Mouse (Mus musculus) heart, embryonic 13.5 days (tissue): ENCODE measurements at regions not wholly inside any gene's neighbourhood (a gene's known extent, or its start where the extent isn't known, plus 50 kb on each side); places are given as distances from the start of the nearest gene placed in this dataset.

ENCODE experiments used
- ATAC-seq: fragments of 200-750 bp; cut with Nextera tagmentation; 2 replicates; pipeline ENCODE4 v1.8.0; 2017; ENCODE audit warnings: moderate TSS enrichment; ENCODE audit not compliant: insufficient number of reproducible peaks, low FRiP score, low TSS enrichment; ENCODE audit errors: extremely low read depth
- H3K27ac ChIP-seq: fragments of 300-500 bp; sonication (generic); replicated peaks from 2 replicates; pipeline ENCODE4 v1.5.1; 2015; ENCODE audit warnings: moderate library complexity, mild to moderate bottlenecking, inconsistent platforms
- H3K27me3 ChIP-seq: fragments of 300-500 bp; sonication (generic); replicated peaks from 2 replicates; pipeline ENCODE4 v1.6.1; 2015; ENCODE audit warnings: mild to moderate bottlenecking, inconsistent platforms
- H3K36me3 ChIP-seq: fragments of 300-500 bp; sonication (generic); 2 replicates; pipeline ENCODE4 v1.6.1; 2015; ENCODE audit warnings: mild to moderate bottlenecking, inconsistent platforms
- H3K4me1 ChIP-seq: fragments of 300-500 bp; sonication (generic); 2 replicates; pipeline ENCODE4 v1.6.1; 2015; ENCODE audit warnings: inconsistent platforms
- H3K4me2 ChIP-seq: fragments of 300-500 bp; sonication (generic); 2 replicates; pipeline ENCODE4 v1.6.1; 2015; ENCODE audit warnings: inconsistent platforms, mild to moderate bottlenecking, moderate library complexity
- H3K4me3 ChIP-seq: fragments of 300-500 bp; sonication (generic); 2 replicates; pipeline ENCODE4 v1.5.1; 2015; ENCODE audit warnings: moderate library complexity, mild to moderate bottlenecking, inconsistent platforms
- H3K9ac ChIP-seq: fragments of 300-500 bp; sonication (generic); 2 replicates; pipeline ENCODE4 v1.6.1; 2015; ENCODE audit warnings: inconsistent platforms, mild to moderate bottlenecking, moderate library complexity
- H3K9me3 ChIP-seq: fragments of 300-500 bp; sonication (generic); 2 replicates; pipeline ENCODE4 v1.6.1; 2016; ENCODE audit warnings: inconsistent platforms
- WGBS: fragments of 180-500 bp; shearing (Covaris S2); methylation state at CpG from one replicate; pipeline ENCODE4 v1.1.7; 2015; ENCODE audit warnings: mixed read lengths; 5-methylcytosine and 5-hydroxymethylcytosine counted together

DNA sequence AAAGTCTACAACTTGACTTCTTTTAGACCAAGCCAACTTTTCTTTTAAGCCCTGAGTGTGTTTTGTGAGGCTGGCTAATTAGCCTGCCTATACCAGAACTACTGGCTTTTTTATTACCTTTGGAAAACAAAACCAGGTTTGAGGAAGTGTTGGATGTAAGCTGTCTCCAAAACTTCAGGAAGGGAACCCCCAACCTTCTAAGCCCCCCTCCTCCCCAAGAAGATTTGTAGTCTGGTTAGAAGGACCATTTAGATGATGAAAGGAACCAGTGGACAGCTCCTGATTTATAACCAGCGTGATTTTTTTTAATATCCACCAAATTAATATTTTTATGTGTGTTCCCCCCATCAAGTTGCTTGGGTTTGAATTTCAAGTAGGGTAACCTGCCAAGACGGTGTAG is 236.1 kb upstream of the Nfe2l3 start:
- no peaks in the 10 kb centered on the region for H3K36me3 ChIP-seq
- no peaks in the 10 kb centered on the region for H3K9me3 ChIP-seq
- ATAC-seq = no peak
- H3K4me3 ChIP-seq = no peak overlapping the region
- peaks cover 8% of the 10 kb centered on the region; the same call in 1 of the 2 replicates for H3K4me1 ChIP-seq
- no peak overlapping the region for H3K27ac ChIP-seq
- WGBS = 86% methylated on average over 2 of the region's 2 CpGs
- H3K4me2 ChIP-seq = no peak overlapping the region
- no peak overlapping the region for H3K9ac ChIP-seq
- H3K27me3 ChIP-seq = peaks cover 79% of the 10 kb centered on the region

DNA sequence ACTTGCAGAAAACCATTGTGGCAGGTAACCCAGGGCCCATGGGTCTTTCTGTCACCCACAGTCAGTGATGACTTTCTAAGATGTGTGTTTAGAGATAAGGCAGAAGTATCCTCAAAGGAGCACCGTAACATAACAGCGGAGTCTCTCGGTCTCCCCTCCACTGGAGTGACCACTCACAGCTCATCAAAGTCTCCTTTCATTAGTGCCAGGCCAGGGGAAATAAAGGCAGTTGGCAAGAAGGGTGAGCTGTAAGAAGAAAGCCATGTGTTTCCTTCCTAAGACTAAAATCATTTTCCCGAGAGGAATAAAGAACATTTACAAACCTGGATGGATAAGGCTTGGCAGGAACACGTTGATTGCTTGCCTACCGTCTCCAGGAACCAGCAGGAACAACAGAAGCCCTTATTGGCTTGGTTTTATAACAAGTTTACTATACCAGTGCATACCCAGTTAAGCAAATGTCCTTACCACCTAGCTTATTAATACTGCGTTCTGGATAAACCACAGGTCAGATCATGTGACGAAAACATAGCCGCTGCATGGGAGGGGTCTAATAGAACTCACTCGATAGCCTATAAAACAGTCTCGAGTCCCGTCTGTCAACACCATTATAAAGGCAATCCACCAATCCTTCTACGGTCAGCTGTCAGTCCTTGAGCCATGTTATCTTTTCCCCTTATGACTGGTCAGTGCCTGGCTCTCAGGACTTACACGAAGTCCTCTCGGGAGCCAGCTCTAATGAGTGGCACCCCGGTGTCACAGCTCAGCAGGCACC is 235.3 kb upstream of the Nfe2l3 start:
- Histone ChIP-seq H3K27ac (no peak overlapping the region), H3K9me3 (no peaks in the 10 kb centered on the region), H3K4me2 (peak overlapping the region; percentile 5; the same call in 1 of the 2 replicates), H3K27me3 (peaks cover 72% of the 10 kb centered on the region), H3K4me3 (no peak overlapping the region), H3K36me3 (no peaks in the 10 kb centered on the region), H3K9ac (no peak overlapping the region), H3K4me1 (peaks cover 8% of the 10 kb centered on the region; the same call in 1 of the 2 replicates)
- 56% methylated on average over 16 of the region's 16 CpGs for WGBS
- no peak for ATAC-seq

DNA sequence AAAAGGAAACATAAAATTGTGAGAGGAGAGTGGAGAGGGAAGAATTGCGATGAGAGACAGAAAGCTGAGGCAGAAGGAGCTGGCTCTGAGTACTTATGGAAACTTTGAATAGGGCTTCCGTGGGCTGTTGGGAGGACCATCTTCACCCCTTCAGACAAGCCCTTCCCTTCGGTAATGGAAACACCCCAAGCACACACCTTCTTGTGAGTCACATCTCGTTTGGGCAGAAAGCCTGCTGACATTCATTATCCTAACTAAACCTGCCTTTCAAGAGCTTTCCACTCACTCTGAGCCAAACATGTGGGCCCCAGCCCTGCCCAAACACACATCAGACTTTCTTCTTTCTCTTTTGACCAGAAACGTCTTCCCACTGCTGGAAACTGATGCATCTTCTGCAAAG is 232.3 kb upstream of the Nfe2l3 start:
- WGBS = 50% methylated on average over 5 of the region's 5 CpGs
- H3K9me3 ChIP-seq = no peaks in the 10 kb centered on the region

DNA sequence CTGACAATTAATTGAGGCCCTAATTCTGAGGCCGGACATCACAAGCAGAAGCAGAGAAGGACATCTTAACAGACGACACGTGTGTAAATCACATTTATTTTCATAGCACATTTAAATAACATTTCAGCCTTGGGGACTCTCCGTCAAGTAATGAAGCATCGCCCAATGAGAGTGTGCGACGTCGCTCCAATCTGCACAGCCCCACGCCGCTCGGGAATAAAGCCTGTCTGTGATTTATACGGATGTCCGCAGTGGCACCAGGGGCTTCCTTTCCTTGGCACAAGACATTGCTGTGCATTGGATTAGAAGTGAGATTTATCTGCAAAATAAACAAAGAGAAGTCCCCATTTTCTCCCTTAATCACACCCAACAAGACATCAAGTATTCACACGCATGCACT is 231.6 kb upstream of the Nfe2l3 start:
- no peaks in the 10 kb centered on the region for H3K36me3 ChIP-seq
- peaks cover 51% of the 10 kb centered on the region for H3K27me3 ChIP-seq
- WGBS = 82% methylated on average over 14 of the region's 14 CpGs
- H3K27ac ChIP-seq = no peak overlapping the region
- H3K4me2 ChIP-seq = no peak overlapping the region
- no peaks in the 10 kb centered on the region for H3K4me1 ChIP-seq
- no peak overlapping the region for H3K9ac ChIP-seq
- no peak for ATAC-seq
- no peak overlapping the region for H3K4me3 ChIP-seq
- H3K9me3 ChIP-seq = no peaks in the 10 kb centered on the region

More for the DNA sequence above, 232.3 kb upstream of the Nfe2l3 start:
- Histone ChIP-seq H3K4me3 (no peak overlapping the region), H3K27ac (no peak overlapping the region), H3K4me1 (no peaks in the 10 kb centered on the region), H3K36me3 (no peaks in the 10 kb centered on the region), H3K9ac (no peak overlapping the region), H3K4me2 (no peak overlapping the region), H3K27me3 (peaks cover 51% of the 10 kb centered on the region)
- ATAC-seq = no peak

DNA sequence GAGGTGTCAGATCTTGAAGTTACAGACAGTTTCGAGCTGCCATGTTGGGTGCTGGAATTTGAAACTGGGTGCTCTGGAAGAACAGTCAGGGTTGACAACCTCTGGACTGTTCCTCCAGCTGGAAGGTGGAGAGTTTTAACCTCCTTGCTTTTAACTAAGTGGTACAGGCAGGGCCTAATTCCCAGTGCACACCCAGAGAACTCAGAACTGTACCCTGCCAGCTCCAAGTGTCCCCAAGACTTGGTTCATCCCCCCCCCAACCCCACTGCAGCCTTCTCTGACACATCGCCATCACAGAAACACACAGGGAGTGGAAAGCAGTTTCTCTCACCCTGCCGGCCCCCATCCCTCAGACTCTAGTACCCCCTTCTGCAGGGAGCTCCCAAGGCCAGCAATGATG is 228.2 kb upstream of the Nfe2l3 start:
- Histone ChIP-seq H3K4me1 (peaks cover 13% of the 10 kb centered on the region), H3K9me3 (no peaks in the 10 kb centered on the region), H3K4me2 (no peak overlapping the region), H3K36me3 (no peaks in the 10 kb centered on the region), H3K9ac (no peak overlapping the region), H3K27me3 (peaks cover 51% of the 10 kb centered on the region), H3K27ac (no peak overlapping the region), H3K4me3 (no peak overlapping the region)
- WGBS = 65% methylated on average over 3 of the region's 3 CpGs
- ATAC-seq = no peak

DNA sequence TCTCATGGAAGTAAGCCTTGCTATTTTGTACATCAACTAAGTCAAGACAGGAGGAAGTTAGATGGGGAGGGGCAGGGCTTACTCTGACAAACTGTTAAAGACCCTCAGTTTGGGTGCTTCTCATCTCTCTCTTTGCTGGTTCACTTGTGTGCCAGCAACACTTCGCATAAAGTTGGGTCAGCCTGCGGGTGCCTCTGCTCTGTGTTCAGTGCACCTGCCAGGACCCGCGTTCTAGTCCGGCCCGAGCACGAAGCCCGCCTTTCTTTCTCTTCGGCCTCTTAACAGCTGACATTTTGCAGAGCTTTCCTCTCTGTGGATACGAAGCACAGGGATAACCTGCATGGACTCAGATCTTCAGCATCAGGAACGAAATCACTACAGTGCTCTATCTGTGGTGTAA is 227.1 kb upstream of the Nfe2l3 start:
- peaks cover 42% of the 10 kb centered on the region for H3K27me3 ChIP-seq
- H3K9ac ChIP-seq = no peak overlapping the region
- H3K4me1 ChIP-seq = peaks cover 13% of the 10 kb centered on the region
- H3K27ac ChIP-seq = no peak overlapping the region
- H3K9me3 ChIP-seq = no peaks in the 10 kb centered on the region
- H3K4me2 ChIP-seq = no peak overlapping the region
- 71% methylated on average over 11 of the region's 11 CpGs for WGBS
- no peak for ATAC-seq
- no peak overlapping the region for H3K4me3 ChIP-seq
- no peaks in the 10 kb centered on the region for H3K36me3 ChIP-seq

DNA sequence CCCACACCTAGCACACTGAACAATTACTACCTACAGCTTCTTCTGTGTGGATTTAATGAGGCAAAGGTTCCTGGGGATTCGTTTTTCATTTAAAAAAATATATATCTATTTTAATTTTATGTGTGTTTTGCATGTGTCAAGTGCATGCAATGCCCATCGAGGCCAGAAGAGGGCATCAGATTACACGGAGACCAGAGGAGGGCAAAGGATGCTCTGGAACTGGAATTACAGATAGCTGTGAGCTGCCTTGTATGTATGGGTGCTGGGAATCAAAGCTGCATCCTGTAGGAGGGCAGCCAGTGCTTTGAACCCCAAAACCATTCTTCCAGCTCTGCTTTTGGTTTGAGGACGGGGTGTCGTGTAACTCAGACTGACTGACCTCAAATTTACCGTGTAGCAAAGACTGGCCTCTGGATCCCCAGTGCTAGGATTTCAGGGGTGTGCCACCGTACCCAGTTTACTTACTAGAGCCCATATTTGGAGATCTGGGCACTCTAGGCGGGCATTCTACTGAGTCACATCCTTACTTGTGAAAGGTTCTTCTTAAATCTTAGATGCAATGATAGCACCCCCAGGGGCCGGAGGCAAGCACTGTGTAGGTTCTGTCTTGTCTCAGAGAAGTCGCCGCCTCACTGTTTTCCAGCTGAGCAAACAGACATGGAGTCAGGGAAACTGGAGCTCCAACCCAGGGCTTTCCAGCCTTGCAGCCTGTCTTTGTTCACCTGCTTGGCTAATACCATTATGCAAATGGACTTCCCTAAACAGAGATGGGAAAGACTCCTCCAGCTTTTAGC is 225.6 kb upstream of the Nfe2l3 start:
- Histone ChIP-seq H3K9ac (no peak overlapping the region; the same call in 1 of the 2 replicates), H3K4me3 (no peak overlapping the region), H3K4me2 (peak overlapping the region; percentile 68), H3K9me3 (no peaks in the 10 kb centered on the region), H3K27ac (no peak overlapping the region), H3K36me3 (no peaks in the 10 kb centered on the region), H3K27me3 (peaks cover 35% of the 10 kb centered on the region), H3K4me1 (peaks cover 23% of the 10 kb centered on the region)
- 8% methylated on average over 11 of the region's 11 CpGs for WGBS
- ATAC-seq = no peak

DNA sequence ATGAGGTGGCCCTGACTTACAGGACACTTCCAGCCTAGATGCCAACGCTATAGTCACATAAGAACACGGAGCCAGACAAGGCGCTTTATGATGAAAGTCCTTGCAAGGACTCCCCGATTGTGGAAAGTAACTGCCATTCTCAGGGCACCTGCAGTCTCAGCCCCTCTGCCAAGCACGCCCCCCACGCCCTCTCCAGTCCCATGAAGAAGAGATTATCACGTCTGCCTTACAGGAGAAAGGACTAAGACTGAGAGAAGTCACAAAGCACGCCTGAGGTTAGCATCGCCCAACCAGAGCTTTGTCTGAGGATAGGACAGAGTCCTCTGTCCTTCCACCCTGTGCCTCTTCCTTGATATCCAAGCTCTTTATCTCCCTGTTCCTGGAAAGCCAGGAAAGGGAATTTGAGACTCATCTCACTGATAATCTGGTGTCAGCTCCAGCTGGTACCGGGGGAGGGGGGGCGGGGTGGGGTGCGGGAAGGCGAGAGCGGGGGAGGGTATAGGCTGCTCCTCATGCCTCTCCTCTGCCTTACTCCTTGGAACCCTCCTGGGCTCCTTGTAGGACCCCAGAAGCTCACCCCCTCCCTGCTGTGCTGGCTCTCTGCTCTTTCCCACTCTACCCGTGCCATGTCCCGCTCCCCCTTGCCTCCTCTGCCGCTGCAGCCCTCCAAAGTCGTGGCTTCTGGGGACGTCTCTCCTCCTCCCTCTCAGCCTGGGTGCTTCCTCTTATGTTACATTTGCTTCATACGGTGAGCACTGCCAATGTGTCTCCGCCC is 224.7 kb upstream of the Nfe2l3 start:
- no peak for ATAC-seq
- peak overlapping the region; percentile 42 for H3K4me3 ChIP-seq
- 1% methylated on average over 21 of the region's 21 CpGs for WGBS
- H3K9me3 ChIP-seq = no peaks in the 10 kb centered on the region
- H3K27ac ChIP-seq = no peak overlapping the region
- peaks cover 27% of the 10 kb centered on the region for H3K4me1 ChIP-seq
- H3K36me3 ChIP-seq = no peaks in the 10 kb centered on the region
- H3K9ac ChIP-seq = peak overlapping the region; percentile 72
- peak overlapping the region; percentile 68 for H3K4me2 ChIP-seq
- peaks cover 32% of the 10 kb centered on the region for H3K27me3 ChIP-seq

DNA sequence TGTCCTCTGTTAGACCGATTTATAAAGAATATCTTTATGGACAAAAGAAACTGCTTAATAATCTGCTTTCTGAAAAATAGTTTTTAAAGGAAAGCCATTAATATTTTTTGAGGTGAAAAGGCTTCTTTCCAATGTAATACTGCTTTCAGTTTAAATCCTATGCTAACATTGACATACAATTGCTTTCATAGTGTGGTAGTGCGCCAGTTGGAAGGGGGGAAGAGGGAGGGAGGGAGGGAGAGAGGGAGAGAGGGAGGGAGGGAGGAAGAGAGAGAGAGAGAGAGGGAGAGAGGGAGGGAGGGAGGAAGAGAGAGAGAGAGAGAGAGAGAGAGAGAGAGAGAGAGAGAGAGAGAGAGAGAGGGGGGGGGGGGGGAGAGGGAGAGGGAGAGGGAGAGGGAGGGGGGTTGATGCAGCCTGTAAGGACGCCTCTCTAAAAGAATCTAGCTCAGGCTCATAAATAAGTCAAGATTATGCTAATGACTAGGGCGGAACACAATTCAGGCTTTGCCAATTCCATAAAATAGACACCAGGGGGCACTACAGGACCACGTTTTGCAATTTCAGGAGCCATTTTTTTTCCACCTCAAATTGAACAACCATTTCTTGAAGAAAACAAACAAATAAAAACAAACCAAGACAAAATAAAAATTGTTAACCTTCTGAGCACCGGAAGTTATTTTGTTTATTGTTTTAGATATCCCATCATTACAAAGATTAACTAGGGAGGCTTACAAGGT is 223.6 kb upstream of the Nfe2l3 start:
- no peak for ATAC-seq
- no peaks in the 10 kb centered on the region for H3K9me3 ChIP-seq
- H3K4me3 ChIP-seq = no peak overlapping the region
- WGBS = 3% methylated on average over 6 of the region's 6 CpGs
- peaks cover 28% of the 10 kb centered on the region for H3K27me3 ChIP-seq
- no peaks in the 10 kb centered on the region for H3K36me3 ChIP-seq
- H3K4me1 ChIP-seq = peaks cover 31% of the 10 kb centered on the region
- no peak overlapping the region for H3K4me2 ChIP-seq
- H3K27ac ChIP-seq = no peak overlapping the region
- no peak overlapping the region for H3K9ac ChIP-seq

DNA sequence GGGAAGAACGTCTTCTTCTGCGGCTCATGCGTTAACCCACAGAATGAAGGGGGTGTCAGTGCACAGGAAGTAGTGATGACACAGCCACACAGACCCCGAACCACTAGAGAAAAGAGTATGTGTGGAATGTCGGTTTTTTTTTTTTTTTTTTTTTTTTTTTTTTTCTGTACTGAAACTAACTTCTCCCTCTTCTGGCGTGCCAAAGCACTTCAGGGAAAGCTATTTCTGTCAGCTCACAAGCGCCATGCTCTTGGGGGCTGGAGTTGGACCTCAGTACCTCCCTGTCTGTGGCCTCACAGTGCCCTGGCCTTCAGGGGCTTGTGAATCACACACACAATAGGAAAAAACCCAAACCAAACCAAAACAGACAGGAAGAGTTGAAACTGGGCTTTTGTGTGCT is 221.1 kb upstream of the Nfe2l3 start:
- Histone ChIP-seq H3K27me3 (peaks cover 15% of the 10 kb centered on the region), H3K36me3 (no peaks in the 10 kb centered on the region), H3K4me1 (peaks cover 44% of the 10 kb centered on the region), H3K4me2 (peak overlapping the region; percentile 48), H3K9ac (0 out of 2 replicates have a peak overlapping the region, but pooled peaks have one; percentile 38), H3K4me3 (0 out of 2 replicates have a peak overlapping the region, but pooled peaks have one; percentile 20), H3K27ac (peak overlapping the region; percentile 62), H3K9me3 (no peaks in the 10 kb centered on the region)
- ATAC-seq = no peak
- WGBS = 3% methylated on average over 7 of the region's 7 CpGs
